Mouse (Mus musculus) midbrain, embryonic 12.5 days (tissue): ENCODE measurements around the gene Sec24c. TPM values are rescaled to one million over a fixed set of nuclear protein-coding genes. Genes with fewer than 3 reads are reported as not detected.

Source experiments
- ATAC-seq: fragments of 200-750 bp; cut with Nextera tagmentation; 2 replicates; pipeline ENCODE4 v1.8.0; 2017; ENCODE audit warnings: low read depth, moderate TSS enrichment, moderate library complexity; ENCODE audit not compliant: low FRiP score
- H3K27ac ChIP-seq: fragments of 300-500 bp; sonication (generic); replicated peaks from 2 replicates; pipeline ENCODE4 v1.5.1; 2016; ENCODE audit warnings: mild to moderate bottlenecking
- H3K27me3 ChIP-seq: fragments of 300-500 bp; sonication (generic); 2 replicates; pipeline ENCODE4 v1.6.1; 2016; ENCODE audit warnings: mild to moderate bottlenecking
- H3K36me3 ChIP-seq: fragments of 300-500 bp; sonication (generic); 2 replicates; pipeline ENCODE4 v1.6.1; 2016
- H3K4me1 ChIP-seq: fragments of 300-500 bp; sonication (generic); 2 replicates; pipeline ENCODE4 v1.6.1; 2016
- H3K4me2 ChIP-seq: fragments of 300-500 bp; sonication (generic); replicated peaks from 2 replicates; pipeline ENCODE4 v1.6.1; 2016; ENCODE audit warnings: mild to moderate bottlenecking, moderate library complexity
- H3K4me3 ChIP-seq: fragments of 300-500 bp; sonication (generic); 2 replicates; pipeline ENCODE4 v1.5.1; 2016; ENCODE audit warnings: mild to moderate bottlenecking
- H3K9ac ChIP-seq: fragments of 300-500 bp; sonication (generic); replicated peaks from 2 replicates; pipeline ENCODE4 v1.6.1; 2016; ENCODE audit warnings: mild to moderate bottlenecking, moderate library complexity
- H3K9me3 ChIP-seq: fragments of 300-500 bp; sonication (generic); 2 replicates; pipeline ENCODE4 v1.6.1; 2016; ENCODE audit warnings: mild to moderate bottlenecking
- WGBS: fragments of 180-500 bp; shearing (Covaris S2); methylation state at CpG from one replicate; pipeline ENCODE4 v1.1.7; 2016; 5-methylcytosine and 5-hydroxymethylcytosine counted together
- polyA plus RNA-seq: library from polyadenylated mRNA; unstranded; fragments of >200 nt; fragmentation: Nextera tagmentation; extraction: Ambion mirVana; gene quantifications from 2 replicates; pipeline ENCODE4 v1.2.1, GENCODE M21; 2016

Gene Sec24c
- polyA plus RNA-seq, 1 experiment from 2014 or later: 97.5 TPM

DNA sequence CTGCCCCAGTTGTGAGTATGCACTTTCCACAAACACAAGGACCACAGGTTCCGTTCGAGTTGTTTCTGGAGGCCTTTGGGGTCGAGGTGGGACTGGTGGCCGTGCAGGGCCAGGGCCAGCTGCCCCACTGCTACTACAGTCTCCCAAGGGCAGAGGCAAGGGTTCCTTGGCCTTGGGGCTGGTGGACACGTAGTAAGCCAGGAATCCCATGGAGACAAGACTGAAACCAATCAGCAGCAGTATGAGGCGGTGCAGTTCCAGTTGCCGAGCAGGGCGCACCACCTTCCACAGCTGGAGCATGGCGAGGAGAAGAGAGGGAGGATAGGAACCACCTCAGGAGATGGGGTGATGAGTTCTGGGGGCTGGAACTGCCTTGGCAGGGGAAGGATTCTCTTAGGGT lies 55.8 kb downstream of the Sec24c start:
- Histone ChIP-seq H3K9ac (no peak overlapping the region), H3K9me3 (no peaks in the 10 kb centered on the region), H3K4me2 (no peak overlapping the region), H3K27ac (no peak overlapping the region), H3K4me3 (no peak overlapping the region), H3K4me1 (peaks cover 9% of the 10 kb centered on the region), H3K27me3 (no peaks in the 10 kb centered on the region), H3K36me3 (peaks cover 63% of the 10 kb centered on the region)
- no peak for ATAC-seq
- WGBS: 92% methylated on average over 9 of the region's 9 CpGs

DNA sequence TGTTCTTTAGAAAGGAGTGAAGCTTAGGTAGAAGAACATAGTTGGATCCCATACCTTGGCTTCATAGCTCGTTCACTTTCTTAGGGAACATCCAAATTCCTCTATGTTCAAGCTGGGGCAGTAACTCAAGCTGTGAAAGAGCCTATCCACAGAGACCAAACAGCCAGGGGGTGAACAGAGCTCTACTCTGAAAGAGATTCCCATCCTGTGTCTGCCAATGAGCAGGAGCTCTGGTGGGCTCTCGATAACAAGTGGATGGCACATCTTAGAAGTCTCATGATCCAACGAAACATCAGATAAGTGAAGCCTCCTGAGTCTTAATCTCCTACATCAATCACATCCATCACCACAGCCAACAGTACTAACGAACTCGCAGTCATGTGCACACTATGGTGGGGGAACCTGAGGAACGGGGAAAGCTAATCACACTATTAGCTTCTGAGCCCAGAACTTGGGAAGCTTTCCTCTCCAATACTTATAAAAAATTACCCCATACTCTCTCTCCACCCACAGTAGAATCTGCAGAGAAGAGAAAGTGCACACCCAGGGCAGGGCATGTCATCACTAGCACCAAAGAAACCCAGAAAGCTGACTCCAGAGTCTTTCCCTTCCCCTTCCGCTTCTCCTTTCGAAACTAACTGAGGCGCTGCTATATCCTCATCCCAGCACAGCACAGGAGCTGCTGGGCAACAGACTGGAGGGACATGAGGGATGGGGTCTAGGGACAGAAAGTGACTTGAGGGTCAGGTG lies 56.9 kb downstream of the Sec24c start:
- Histone ChIP-seq H3K27me3 (no peaks in the 10 kb centered on the region), H3K9me3 (no peaks in the 10 kb centered on the region), H3K36me3 (peaks cover 55% of the 10 kb centered on the region), H3K4me2 (no peak overlapping the region), H3K9ac (no peak overlapping the region), H3K27ac (no peak overlapping the region), H3K4me1 (peaks cover 12% of the 10 kb centered on the region), H3K4me3 (no peak overlapping the region)
- ATAC-seq: no peak
- 93% methylated on average over 9 of the region's 9 CpGs for WGBS

DNA sequence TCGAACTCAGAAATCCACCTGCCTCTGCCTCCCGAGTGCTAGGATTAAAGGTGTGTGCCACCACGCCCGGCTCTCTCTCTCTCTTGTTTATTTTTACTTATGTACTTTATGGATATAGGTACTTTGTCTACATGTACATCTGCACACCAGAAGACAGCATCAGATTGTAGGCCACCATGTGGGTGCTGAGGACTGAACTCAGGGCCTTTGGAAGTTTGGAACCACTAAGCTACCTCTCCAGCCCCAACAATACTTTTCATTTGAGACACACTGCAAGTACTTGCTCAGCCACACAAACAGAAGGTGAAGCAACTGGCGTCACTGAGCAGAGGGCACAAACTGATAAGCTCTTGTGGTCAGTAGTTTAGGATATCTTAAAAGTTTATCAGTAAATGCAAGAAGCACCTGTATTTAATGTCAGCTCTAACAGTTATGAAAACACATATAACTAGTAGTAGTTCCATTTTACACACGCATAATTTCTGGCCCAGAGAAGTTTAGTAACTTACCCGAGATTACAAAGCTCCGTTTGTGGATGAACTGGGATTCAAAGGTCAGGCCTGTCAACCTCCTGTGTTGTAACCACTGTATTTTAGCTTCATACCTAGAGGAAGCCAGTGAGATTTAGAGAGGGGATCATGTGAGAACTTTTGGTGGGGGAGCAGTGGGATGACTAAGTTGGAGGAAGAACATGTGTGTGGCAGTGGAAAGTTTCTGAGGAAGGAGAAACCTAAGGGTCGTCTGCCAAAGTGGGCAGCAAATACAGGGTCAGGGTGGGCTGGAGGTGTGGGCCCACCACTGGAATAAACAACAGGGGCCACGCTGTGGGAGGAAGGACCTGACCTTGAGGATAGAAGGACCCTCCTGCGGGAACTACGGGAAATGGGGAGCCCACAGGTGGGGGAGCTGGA lies 59.2 kb downstream of the Sec24c start:
- Histone ChIP-seq H3K9ac (peak overlapping the region; percentile 91), H3K4me1 (peaks cover 12% of the 10 kb centered on the region), H3K9me3 (no peaks in the 10 kb centered on the region), H3K27ac (peak overlapping the region; percentile 79), H3K4me2 (peak overlapping the region; percentile 93), H3K36me3 (peaks cover 51% of the 10 kb centered on the region), H3K27me3 (no peaks in the 10 kb centered on the region), H3K4me3 (peak overlapping the region; percentile 86)
- no peak for ATAC-seq
- 49% methylated on average over 12 of the region's 12 CpGs for WGBS

DNA sequence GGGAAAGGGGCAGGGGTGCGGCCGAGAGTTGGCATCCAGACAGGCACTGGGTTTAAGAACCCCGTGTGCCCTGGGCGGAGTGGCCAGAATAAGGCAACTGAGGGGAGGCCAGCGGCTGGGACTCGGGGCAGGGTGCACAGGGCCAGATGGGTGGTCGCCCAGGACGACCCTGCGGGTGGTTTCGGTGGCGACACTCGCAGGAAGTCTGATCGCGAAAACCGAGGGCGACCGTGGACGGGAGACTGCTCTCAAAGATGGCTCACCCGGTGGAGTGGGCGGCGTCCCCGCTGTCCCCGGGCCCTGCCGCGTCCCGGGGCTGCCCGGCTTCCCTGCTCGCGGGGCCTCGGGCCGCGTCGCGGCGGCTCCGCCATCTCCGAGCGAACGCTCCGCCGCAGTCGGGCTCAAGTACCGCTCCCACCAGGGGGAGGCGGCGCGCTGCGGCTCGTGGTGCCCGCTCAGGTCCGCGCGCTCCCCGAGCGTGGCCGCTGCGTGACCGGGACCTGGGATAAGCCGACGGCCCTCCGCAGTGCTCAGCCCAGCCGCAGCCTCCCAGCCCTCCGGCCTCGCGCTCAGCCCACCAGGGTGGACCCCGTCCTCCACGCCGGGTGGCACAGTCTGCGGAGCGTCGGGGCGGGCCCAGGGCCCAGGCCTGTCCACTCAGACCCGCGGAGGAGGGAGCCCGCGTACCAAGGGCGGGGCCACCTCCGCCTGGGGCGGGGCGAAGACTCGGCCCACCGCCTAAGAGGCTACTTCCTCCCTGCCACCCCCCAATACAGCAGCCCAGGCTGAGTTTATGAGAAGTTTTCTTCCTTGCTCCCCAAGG lies 60.1 kb downstream of the Sec24c start, which contains the start of gene Ndst2:
Ndst2 (minus strand) TSS at position 611 of the 823 bp plus-strand sequence.
- H3K4me1 ChIP-seq: peaks cover 12% of the 10 kb centered on the region
- H3K27ac ChIP-seq: peak within 1 kb of the TSS; percentile 79
- H3K36me3 ChIP-seq: peaks cover 51% of the 10 kb centered on the region
- WGBS: under 1% methylated on average over 80 of the region's 81 CpGs
- H3K4me2 ChIP-seq: peak within 1 kb of the TSS; percentile 93
- H3K9ac ChIP-seq: peak within 1 kb of the TSS; percentile 91
- H3K9me3 ChIP-seq: no peaks in the 10 kb centered on the region
- H3K27me3 ChIP-seq: no peaks in the 10 kb centered on the region
- peak within 1 kb of the TSS; percentile 86 for H3K4me3 ChIP-seq
- ATAC-seq: peak; percentile 99

DNA sequence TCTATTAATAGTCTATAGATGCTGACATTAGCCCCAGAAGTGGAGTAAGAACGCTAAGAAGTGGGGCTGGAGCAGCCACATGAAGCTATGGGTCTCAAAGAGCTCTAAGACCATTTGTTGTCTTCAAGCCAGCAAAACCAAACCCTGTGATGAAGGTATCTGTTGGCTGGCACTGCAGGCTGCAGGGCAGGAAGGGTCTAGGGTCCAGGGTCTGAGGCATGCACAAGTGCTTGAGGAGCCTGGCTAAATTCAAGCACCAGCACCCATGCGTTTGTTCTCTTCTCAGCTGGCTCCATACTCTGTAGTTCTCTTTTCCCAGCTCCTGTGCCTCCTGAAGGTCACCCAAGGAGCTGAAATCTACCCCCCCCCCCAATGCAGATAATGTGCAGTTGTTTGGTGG lies 60.9 kb downstream of the Sec24c start:
- no peaks in the 10 kb centered on the region for H3K9me3 ChIP-seq
- no peak overlapping the region for H3K4me3 ChIP-seq
- 0 out of 2 replicates have a peak overlapping the region, but pooled peaks have one; percentile 93 for H3K4me2 ChIP-seq
- peak overlapping the region; percentile 47; the same call in 1 of the 2 replicates for H3K27ac ChIP-seq
- no peak overlapping the region for H3K9ac ChIP-seq
- H3K36me3 ChIP-seq: peaks cover 48% of the 10 kb centered on the region
- no peak for ATAC-seq
- WGBS: 76% methylated on average over 2 of the region's 2 CpGs
- no peaks in the 10 kb centered on the region for H3K27me3 ChIP-seq
- H3K4me1 ChIP-seq: peaks cover 12% of the 10 kb centered on the region

DNA sequence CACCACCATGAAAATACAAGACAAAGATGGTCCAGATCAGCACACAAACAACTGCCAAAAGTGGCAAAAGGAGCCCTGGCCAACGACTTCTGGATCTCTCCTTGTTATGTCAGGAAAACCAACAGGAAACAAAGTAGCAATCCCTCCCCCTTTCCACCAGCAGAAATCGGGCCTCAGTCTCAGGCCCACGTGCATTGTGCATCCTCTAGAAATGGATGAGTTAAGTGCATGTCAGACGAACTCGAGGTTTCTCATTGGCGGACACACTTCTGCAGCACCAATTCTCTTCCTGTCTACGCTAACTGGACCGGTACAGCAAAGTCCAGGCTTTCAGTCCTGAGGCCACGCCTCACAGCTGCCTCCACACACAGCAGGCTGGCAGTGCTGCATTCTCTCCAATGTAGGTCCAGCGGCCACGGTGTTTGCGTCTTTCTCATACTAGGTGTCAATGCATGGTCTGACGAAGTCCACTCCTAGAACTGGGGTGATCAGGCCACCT lies 61.8 kb downstream of the Sec24c start:
- ATAC-seq: no peak
- Histone ChIP-seq H3K4me3 (no peak overlapping the region), H3K4me1 (peaks cover 12% of the 10 kb centered on the region), H3K4me2 (no peak overlapping the region), H3K9ac (no peak overlapping the region), H3K36me3 (peaks cover 46% of the 10 kb centered on the region), H3K27ac (no peak overlapping the region), H3K9me3 (no peaks in the 10 kb centered on the region), H3K27me3 (no peaks in the 10 kb centered on the region)
- WGBS: 92% methylated on average over 13 of the region's 13 CpGs

DNA sequence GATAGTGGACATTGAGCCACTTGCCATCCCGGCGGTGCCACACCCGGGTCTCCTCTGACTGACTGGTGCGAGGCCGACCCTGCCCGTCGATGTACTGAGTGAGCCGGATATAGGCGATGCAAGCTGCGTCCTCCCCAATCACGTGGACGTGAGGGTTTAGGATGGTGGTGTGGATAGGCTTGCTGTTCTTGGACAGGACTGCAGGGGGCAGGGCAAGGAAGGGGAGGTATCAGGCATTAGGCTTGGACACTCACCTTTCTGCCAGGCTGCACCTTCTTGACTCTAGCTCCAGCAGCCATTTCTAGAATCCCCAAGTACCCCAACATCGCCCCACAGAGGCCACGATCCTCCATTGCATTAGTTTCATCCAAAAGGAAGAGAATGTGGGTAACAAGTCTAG lies 63.2 kb downstream of the Sec24c start:
- no peak overlapping the region for H3K4me2 ChIP-seq
- WGBS: 49% methylated on average over 14 of the region's 14 CpGs
- peaks cover 12% of the 10 kb centered on the region for H3K4me1 ChIP-seq
- H3K4me3 ChIP-seq: no peak overlapping the region
- H3K27me3 ChIP-seq: no peaks in the 10 kb centered on the region
- no peak overlapping the region for H3K9ac ChIP-seq
- H3K27ac ChIP-seq: no peak overlapping the region
- peaks cover 51% of the 10 kb centered on the region for H3K36me3 ChIP-seq
- ATAC-seq: no peak
- no peaks in the 10 kb centered on the region for H3K9me3 ChIP-seq

DNA sequence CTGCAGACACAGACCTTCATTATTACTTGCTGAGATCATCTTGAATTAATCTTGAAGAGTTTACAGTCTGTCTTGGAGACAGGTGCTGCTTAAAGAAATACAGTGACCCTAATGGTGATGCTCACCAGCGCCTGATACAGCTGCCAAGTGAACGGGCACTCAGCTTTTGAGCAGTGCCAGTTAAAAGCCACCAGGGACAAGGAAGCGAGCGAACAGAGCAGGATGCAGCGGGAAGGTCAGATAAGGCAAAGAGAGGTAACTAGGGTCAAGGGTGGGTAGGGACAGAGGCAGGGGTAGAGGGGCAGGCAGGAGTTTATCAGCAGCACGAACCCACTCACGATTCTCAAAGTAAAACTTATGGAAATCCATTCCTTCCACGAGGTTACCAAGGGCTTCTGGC lies 64.4 kb downstream of the Sec24c start:
- H3K9me3 ChIP-seq: no peaks in the 10 kb centered on the region
- no peak overlapping the region for H3K9ac ChIP-seq
- peaks cover 6% of the 10 kb centered on the region for H3K4me1 ChIP-seq
- no peak for ATAC-seq
- no peak overlapping the region for H3K4me3 ChIP-seq
- no peak overlapping the region for H3K4me2 ChIP-seq
- 93% methylated on average over 8 of the region's 8 CpGs for WGBS
- H3K36me3 ChIP-seq: peaks cover 57% of the 10 kb centered on the region
- no peak overlapping the region for H3K27ac ChIP-seq
- H3K27me3 ChIP-seq: no peaks in the 10 kb centered on the region

DNA sequence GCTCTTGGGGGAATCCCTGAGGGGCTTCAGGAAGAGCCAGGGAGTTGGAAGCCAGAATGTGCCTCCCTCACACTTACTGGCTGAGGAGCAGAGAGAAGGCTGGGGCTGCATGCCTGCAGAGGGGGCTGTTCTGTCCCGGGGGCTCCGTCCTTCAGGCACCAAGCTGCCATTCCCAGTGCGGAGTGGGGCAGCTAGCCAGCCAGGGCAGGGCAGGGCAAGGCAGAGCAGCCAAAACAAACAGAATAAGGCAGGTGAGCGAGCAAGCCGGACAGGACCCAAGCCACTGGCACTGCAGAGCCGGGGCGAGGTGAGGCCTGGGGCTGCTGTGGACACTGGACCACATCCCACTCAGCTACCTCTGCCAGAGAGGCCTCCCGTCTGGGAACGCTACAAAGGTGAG lies 67.2 kb downstream of the Sec24c start:
- WGBS: 95% methylated on average over 9 of the region's 9 CpGs
- no peak for ATAC-seq
- H3K36me3 ChIP-seq: peaks cover 74% of the 10 kb centered on the region
- no peaks in the 10 kb centered on the region for H3K27me3 ChIP-seq
- H3K9me3 ChIP-seq: no peaks in the 10 kb centered on the region
- H3K4me1 ChIP-seq: no peaks in the 10 kb centered on the region
- 0 out of 2 replicates have a peak overlapping the region, but pooled peaks have one; percentile 8 for H3K9ac ChIP-seq
- H3K4me3 ChIP-seq: no peak overlapping the region
- no peak overlapping the region for H3K4me2 ChIP-seq
- H3K27ac ChIP-seq: no peak overlapping the region

DNA sequence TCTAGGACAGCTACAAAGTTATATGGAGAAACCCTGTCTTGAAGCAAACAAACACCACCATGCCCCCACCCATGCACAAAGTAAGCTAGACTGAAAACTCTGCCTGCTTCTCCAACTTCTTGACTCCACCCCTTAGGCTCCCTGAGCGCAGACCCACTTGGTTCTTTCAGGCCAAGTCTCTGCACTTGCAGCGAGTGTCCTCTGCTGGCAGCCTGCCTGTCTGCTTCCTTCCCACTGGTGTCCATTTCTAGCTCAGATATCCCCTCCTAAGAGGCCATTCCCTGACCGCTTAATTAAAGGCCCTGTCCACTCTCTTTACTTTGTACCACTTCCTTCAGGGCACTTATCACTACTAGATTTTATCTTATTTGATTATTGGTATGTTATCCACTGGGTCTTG lies 69.5 kb downstream of the Sec24c start:
- Histone ChIP-seq H3K36me3 (peaks cover 68% of the 10 kb centered on the region), H3K27ac (no peak overlapping the region), H3K4me2 (no peak overlapping the region), H3K27me3 (no peaks in the 10 kb centered on the region), H3K9me3 (no peaks in the 10 kb centered on the region), H3K4me3 (no peak overlapping the region), H3K4me1 (no peaks in the 10 kb centered on the region), H3K9ac (no peak overlapping the region)
- 97% methylated on average over 3 of the region's 3 CpGs for WGBS
- no peak for ATAC-seq
